Mouse (Mus musculus): ENCODE measurements at regions not wholly inside any gene's neighbourhood (a gene's known extent, or its start where the extent isn't known, plus 50 kb on each side); places are given as distances from the start of the nearest gene placed in this dataset.
"Not testable (repeated sequence)": the region's sequence is repeated elsewhere in the genome, so short reads cannot be mapped to it uniquely, and the experiment has no call there.

GRCm38 (mm10) chr2:84042793-84043192 lies 52.4 kb downstream of the Gm13691 start:
- DNase-seq: no peak

- DNase-seq: no peak
Measured at GRCm38 (mm10) chr2:84048398-84049140, 58.2 kb downstream of the Gm13691 start.

GRCm38 (mm10) chr2:84051883-84052331 lies 61.6 kb downstream of the Gm13691 start:
- DNase-seq: no peak

GRCm38 (mm10) chr2:84059246-84059645 lies 68.9 kb downstream of the Gm13691 start:
- DNase-seq: peak; percentile 46

- DNase-seq: no peak
Measured at GRCm38 (mm10) chr2:84061221-84061620, 70.9 kb downstream of the Gm13691 start.

GRCm38 (mm10) chr2:84064371-84064770 lies 74.0 kb downstream of the Gm13691 start:
- no peak for DNase-seq

GRCm38 (mm10) chr2:84065061-84065460 lies 74.7 kb downstream of the Gm13691 start:
- no peak for DNase-seq

GRCm38 (mm10) chr2:84065749-84066148 lies 75.4 kb downstream of the Gm13691 start:
- DNase-seq: no peak

- DNase-seq: no peak
Measured at GRCm38 (mm10) chr2:84066151-84066693, 75.9 kb downstream of the Gm13691 start.

GRCm38 (mm10) chr2:84066785-84067526 lies 76.6 kb downstream of the Gm13691 start:
- DNase-seq: no peak

GRCm38 (mm10) chr2:84068617-84069016 lies 78.3 kb downstream of the Gm13691 start:
- no peak for DNase-seq

- DNase-seq: not testable (repeated sequence)
Measured at GRCm38 (mm10) chr2:84069411-84069810, 79.1 kb downstream of the Gm13691 start.

- no peak for DNase-seq
Measured at GRCm38 (mm10) chr2:84072881-84073583, 82.7 kb downstream of the Gm13691 start.

- DNase-seq: no peak
Measured at GRCm38 (mm10) chr2:84075944-84076343, 85.6 kb downstream of the Gm13691 start.

- no peak for DNase-seq
Measured at GRCm38 (mm10) chr2:84079284-84079683, 88.9 kb downstream of the Gm13691 start.

- DNase-seq: no peak
Measured at GRCm38 (mm10) chr2:84080228-84080627, 89.9 kb downstream of the Gm13691 start.

GRCm38 (mm10) chr2:84094751-84095150 lies 104.4 kb downstream of the Gm13691 start:
- DNase-seq: no peak

GRCm38 (mm10) chr2:84098746-84099145 lies 108.4 kb downstream of the Gm13691 start:
- no peak for DNase-seq

- DNase-seq: no peak
Measured at GRCm38 (mm10) chr2:84113562-84113961, 123.2 kb downstream of the Gm13691 start.

GRCm38 (mm10) chr2:84119839-84120238 lies 129.5 kb downstream of the Gm13691 start:
- DNase-seq: no peak

GRCm38 (mm10) chr2:84127586-84127985 lies 137.2 kb downstream of the Gm13691 start:
- DNase-seq: no peak

GRCm38 (mm10) chr2:84161742-84162141 lies 171.4 kb downstream of the Gm13691 start:
- DNase-seq: no peak

- DNase-seq: no peak
Measured at GRCm38 (mm10) chr2:84173450-84173849, 183.1 kb downstream of the Gm13691 start.

Measured in thymus, postnatal 25 days (tissue).